ENCODE assay signal across 8 mouse cellular contexts in genomic region chr11:97777129-97777529, GRCm38 (mm10). TPM values are rescaled to one million over a fixed set of nuclear protein-coding genes. Genes with fewer than 3 reads are reported as not detected.
DNase-seq lines count a peak whose midpoint lies in the region; ATAC-seq and TF ChIP-seq lines count a peak whose summit lies in the region.

No protein-coding gene starts in this region.

- 42% methylated on average over 2 of the region's 2 CpGs for WGBS in embryonic facial prominence, embryonic 15.5 days
- WGBS in liver, postnatal 0 days (ENCODE audit: insufficient replicate concordance): 49% methylated on average over 2 of the region's 2 CpGs

- H3K9me3 ChIP-seq in MEL (replicated peaks; ENCODE audit: insufficient read depth, low read length): no peaks in the 10 kb centered on the region
- no peaks in the 10 kb centered on the region for H3K9me3 ChIP-seq in embryonic facial prominence, embryonic 15.5 days (replicated peaks)
- no peaks in the 10 kb centered on the region for H3K9me3 ChIP-seq in liver, postnatal 0 days (ENCODE audit: low read length)

- TF ChIP-seq POLR2A in MEL (IDR thresholded peaks at IDR 0.05; ENCODE audit: control insufficient read depth in 1 of 2, insufficient read depth in 1 of 2, low read depth in 1 of 2, low read length in 2 of 2, poor library complexity in 1 of 2): peak in 1 of 2 experiments; percentile 60; a peak in 2 of 4 replicates

- no peaks in the 10 kb centered on the region for H3K27me3 ChIP-seq in MEL (ENCODE audit: control insufficient read depth in 1 of 2, insufficient read depth in 2 of 2, low read length in 2 of 2)
- no peaks in the 10 kb centered on the region for H3K27me3 ChIP-seq in embryonic facial prominence, embryonic 15.5 days
- no peaks in the 10 kb centered on the region for H3K27me3 ChIP-seq in liver, postnatal 0 days (ENCODE audit: insufficient read depth, low read length)

- no peak for TF ChIP-seq EP300 in MEL (IDR thresholded peaks at IDR 0.05; ENCODE audit: low read depth in 1 of 2, low read length in 2 of 2)
- TF ChIP-seq EP300 in liver, postnatal 0 days (IDR thresholded peaks at IDR 0.05; ENCODE audit: low read depth): no peak

- peak overlapping the region; percentile 25; the same call in 1 of the 2 replicates for H3K27ac ChIP-seq in MEL (ENCODE audit: control insufficient read depth, low read depth, low read length)
- no peak overlapping the region for H3K27ac ChIP-seq in embryonic facial prominence, embryonic 15.5 days (replicated peaks)
- no peak overlapping the region for H3K27ac ChIP-seq in liver, postnatal 0 days (ENCODE audit: low read depth)

- no peak for TF ChIP-seq RAD21 in MEL (IDR thresholded peaks at IDR 0.05; ENCODE audit: low read depth, low read length)

- 0 out of 2 replicates have a peak, but pooled peaks have one; percentile 36 for ATAC-seq in embryonic facial prominence, embryonic 15.5 days (ENCODE audit: insufficient number of reproducible peaks, low FRiP score, low TSS enrichment, low read depth)
- ATAC-seq in liver, postnatal 0 days: no peak; the same call in 1 of the 2 replicates

- H3K4me1 ChIP-seq in MEL (ENCODE audit: control insufficient read depth in 1 of 2, insufficient read depth in 2 of 2, low read length in 2 of 2): peaks cover 0 to 10% of the 10 kb centered on the region in 2 experiments; a peak in 2 of 4 replicates
- peaks cover 16% of the 10 kb centered on the region for H3K4me1 ChIP-seq in embryonic facial prominence, embryonic 15.5 days
- peaks cover 10% of the 10 kb centered on the region for H3K4me1 ChIP-seq in liver, postnatal 0 days (ENCODE audit: insufficient read depth)

- 0 out of 2 replicates have a peak overlapping the region, but pooled peaks have one; percentile 3 for H3K9ac ChIP-seq in MEL (ENCODE audit: control insufficient read depth, low read depth, low read length, poor library complexity, severe bottlenecking)
- no peak overlapping the region for H3K9ac ChIP-seq in embryonic facial prominence, embryonic 15.5 days
- no peak overlapping the region for H3K9ac ChIP-seq in liver, postnatal 0 days (replicated peaks)

- peaks cover 31 to 32% of the 10 kb centered on the region in 2 experiments for H3K36me3 ChIP-seq in MEL (ENCODE audit: control insufficient read depth in 1 of 2, insufficient read depth in 2 of 2, low read length in 2 of 2)
- peaks cover 56% of the 10 kb centered on the region for H3K36me3 ChIP-seq in embryonic facial prominence, embryonic 15.5 days
- peaks cover 43% of the 10 kb centered on the region for H3K36me3 ChIP-seq in liver, postnatal 0 days (replicated peaks; ENCODE audit: insufficient read depth, low read length)

- H3K79me2 ChIP-seq in MEL (ENCODE audit: control insufficient read depth, insufficient read depth, low read length, poor library complexity): peaks cover 33% of the 10 kb centered on the region

- H3K4me3 ChIP-seq in MEL (ENCODE audit: control insufficient read depth in 1 of 2, insufficient read depth in 1 of 2, low read depth in 2 of 2, low read length in 2 of 2): no peak overlapping the region
- no peak overlapping the region for H3K4me3 ChIP-seq in embryonic facial prominence, embryonic 15.5 days (replicated peaks)
- H3K4me3 ChIP-seq in liver, postnatal 0 days (ENCODE audit: low read depth, low read length): no peak overlapping the region

- peak; percentile 43 for DNase-seq in kidney, adult 9 months
- no peak for DNase-seq in kidney, adult 18-20 months
- DNase-seq in MEL (ENCODE audit: low read depth, low spot score): peak; percentile 87
- DNase-seq in liver, postnatal 0 days: peak; percentile 40
- no peak for DNase-seq in cerebellum, adult 9-10 months
- DNase-seq in urinary bladder, postnatal 36 days (ENCODE audit: low spot score in 2 of 2): no peak
- no peak for DNase-seq in Muller cell, postnatal 12 days (ENCODE audit: inconsistent ontology term)

- H3K4me2 ChIP-seq in embryonic facial prominence, embryonic 15.5 days (replicated peaks): no peak overlapping the region
- H3K4me2 ChIP-seq in liver, postnatal 0 days (ENCODE audit: low read depth, low read length): no peak overlapping the region

- peak; percentile 38 to 56 (median 50); a peak in 5 of 6 replicates for TF ChIP-seq CTCF in MEL (IDR thresholded peaks at IDR 0.05 in 2 of 3, conservative IDR thresholded peaks at IDR 0.05 in 1 of 3; ENCODE audit: control insufficient read depth in 1 of 3, insufficient read depth in 1 of 3, low read depth in 2 of 3, low read length in 3 of 3, poor library complexity in 1 of 3, severe bottlenecking in 1 of 3)
- TF ChIP-seq CTCF in liver, postnatal 0 days (IDR thresholded peaks at IDR 0.05; ENCODE audit: low read depth): peak; percentile 53

TF ChIP-seq in MEL, 35 proteins besides CTCF, POLR2A, EP300 and RAD21:
- TF ChIP-seq MYB (IDR thresholded peaks at IDR 0.05; ENCODE audit: low read depth, low read length) (0 out of 2 replicates have a peak, but pooled peaks have one; percentile 11), ZKSCAN1 (IDR thresholded peaks at IDR 0.05; ENCODE audit: low read depth, low read length) (no peak), ZMIZ1 (IDR thresholded peaks at IDR 0.05; ENCODE audit: low read depth, low read length) (peak; percentile 58), USF2 (IDR thresholded peaks at IDR 0.05; ENCODE audit: borderline replicate concordance in 1 of 2, insufficient read depth in 1 of 2, low read depth in 1 of 2, low read length in 2 of 2) (0 out of 4 replicates have a peak, but pooled peaks of 1 of the 2 experiments have one; percentile 19), USF1 (IDR thresholded peaks at IDR 0.05; ENCODE audit: low read depth, low read length) (peak; percentile 83), ZNF384 (IDR thresholded peaks at IDR 0.05; ENCODE audit: low read depth, low read length) (0 out of 2 replicates have a peak, but pooled peaks have one; percentile 37), SMC3 (IDR thresholded peaks at IDR 0.05; ENCODE audit: low read depth, low read length) (0 out of 2 replicates have a peak, but pooled peaks have one; percentile 30), MAZ (IDR thresholded peaks at IDR 0.05; ENCODE audit: low read depth, low read length) (peak; percentile 40; the same call in 1 of the 2 replicates), ETS1 (IDR thresholded peaks at IDR 0.05; ENCODE audit: low read depth, low read length) (peak; percentile 26; the same call in 1 of the 2 replicates), SIN3A (IDR thresholded peaks at IDR 0.05; ENCODE audit: low read length) (peak; percentile 67), MYC (IDR thresholded peaks at IDR 0.05; ENCODE audit: low read depth, low read length) (peak; percentile 99), CHD1 (IDR thresholded peaks at IDR 0.05; ENCODE audit: low read depth, low read length) (0 out of 2 replicates have a peak, but pooled peaks have one; percentile 82), MAX (IDR thresholded peaks at IDR 0.05; ENCODE audit: low read length) (peak; percentile 93), JUND (IDR thresholded peaks at IDR 0.05; ENCODE audit: low read depth, low read length) (peak; percentile 50; the same call in 1 of the 2 replicates), MXI1 (IDR thresholded peaks at IDR 0.05; ENCODE audit: low read depth, low read length) (peak; percentile 95), TBP (IDR thresholded peaks at IDR 0.05; ENCODE audit: low read depth, low read length) (no peak), HCFC1 (IDR thresholded peaks at IDR 0.05; ENCODE audit: low read depth, low read length) (peak; percentile 52; the same call in 1 of the 2 replicates), ELF1 (IDR thresholded peaks at IDR 0.05; ENCODE audit: low read depth, low read length) (no peak), NELFE (IDR thresholded peaks at IDR 0.05; ENCODE audit: low read depth, low read length) (no peak)
TF ChIP-seq in MEL: peak in this region for 15.

RNA-seq across cellular contexts. Expression of gene 1700001P01Rik, which starts 1.4 kb away (rescaled TPM):
- total RNA-seq in MEL (2012; rRNA removed): 0.69 TPM in 2 replicates
- under 1 TPM in 1 of 2 experiments, not detected in 1; 0.43 TPM for polyA plus RNA-seq in MEL (2012; ENCODE audit: insufficient read depth in 1 of 2, insufficient read length in 2 of 2, low read depth in 1 of 2, low replicate concordance in 2 of 2, missing spikeins in 1 of 2)
- 0.95 TPM in 1 of 2 replicates, not detected in the other for polyA plus RNA-seq in embryonic facial prominence, embryonic 15.5 days (2015; fragmentation: Nextera tagmentation; extraction: Ambion mirVana)
- not detected in 2 replicates for polyA plus RNA-seq in liver, postnatal 0 days (2015; fragmentation: Nextera tagmentation; extraction: Ambion mirVana)

RNA-seq across cellular contexts. Expression of gene Rpl23, which starts 5.1 kb away (rescaled TPM):
- 1,922 and 2,072 TPM in 2 replicates for total RNA-seq in MEL (2012; rRNA removed)
- 100 to 1,000 TPM in 1 of 2 experiments, not detected in 1; 921 TPM for polyA plus RNA-seq in MEL (2012; ENCODE audit: insufficient read depth in 1 of 2, insufficient read length in 2 of 2, low read depth in 1 of 2, low replicate concordance in 2 of 2, missing spikeins in 1 of 2)
- 567 and 575 TPM in 2 replicates for polyA plus RNA-seq in embryonic facial prominence, embryonic 15.5 days (2015; fragmentation: Nextera tagmentation; extraction: Ambion mirVana)
- 409 and 433 TPM in 2 replicates for polyA plus RNA-seq in liver, postnatal 0 days (2015; fragmentation: Nextera tagmentation; extraction: Ambion mirVana)

RNA-seq across cellular contexts. Expression of gene Cwc25, which starts 10.8 kb away (rescaled TPM):
- total RNA-seq in MEL (2012; rRNA removed): 18.1 and 20.8 TPM in 2 replicates
- polyA plus RNA-seq in MEL (2012; ENCODE audit: insufficient read depth in 1 of 2, insufficient read length in 2 of 2, low read depth in 1 of 2, low replicate concordance in 2 of 2, missing spikeins in 1 of 2): 10 to 100 TPM in 1 of 2 experiments, not detected in 1; 16.7 TPM
- polyA plus RNA-seq in embryonic facial prominence, embryonic 15.5 days (2015; fragmentation: Nextera tagmentation; extraction: Ambion mirVana): 18.0 and 20.7 TPM in 2 replicates
- 5.5 and 5.8 TPM in 2 replicates for polyA plus RNA-seq in liver, postnatal 0 days (2015; fragmentation: Nextera tagmentation; extraction: Ambion mirVana)

RNA-seq across cellular contexts. Expression of gene Lasp1, which starts 21.7 kb away (rescaled TPM):
- 13.3 and 15.2 TPM in 2 replicates for total RNA-seq in MEL (2012; rRNA removed)
- polyA plus RNA-seq in MEL (2012; ENCODE audit: insufficient read depth in 1 of 2, insufficient read length in 2 of 2, low read depth in 1 of 2, low replicate concordance in 2 of 2, missing spikeins in 1 of 2): 10 to 100 TPM in 1 of 2 experiments, not detected in 1; 38.7 TPM
- 117 and 121 TPM in 2 replicates for polyA plus RNA-seq in embryonic facial prominence, embryonic 15.5 days (2015; fragmentation: Nextera tagmentation; extraction: Ambion mirVana)
- 30.0 and 32.2 TPM in 2 replicates for polyA plus RNA-seq in liver, postnatal 0 days (2015; fragmentation: Nextera tagmentation; extraction: Ambion mirVana)

RNA-seq across cellular contexts. Expression of gene Pip4k2b, which starts 32.6 kb away (rescaled TPM):
- 34.7 and 40.2 TPM in 2 replicates for total RNA-seq in MEL (2012; rRNA removed)
- 10 to 100 TPM; 43.4 to 57.3 TPM for polyA plus RNA-seq in MEL (2012; ENCODE audit: insufficient read depth in 1 of 2, insufficient read length in 2 of 2, low read depth in 1 of 2, low replicate concordance in 2 of 2, missing spikeins in 1 of 2)
- 1.7 and 2.0 TPM in 2 replicates for polyA plus RNA-seq in embryonic facial prominence, embryonic 15.5 days (2015; fragmentation: Nextera tagmentation; extraction: Ambion mirVana)
- polyA plus RNA-seq in liver, postnatal 0 days (2015; fragmentation: Nextera tagmentation; extraction: Ambion mirVana): 0.53 and 0.59 TPM in 2 replicates

Comparison
In these comparisons a context has a peak if more than half of its experiments do, and no peak if none do; other contexts are left out.
1. DNase-seq: peak in kidney, adult 9 months (single experiment), MEL (single experiment) and liver, postnatal 0 days (single experiment); none in kidney, adult 18-20 months (single experiment), cerebellum, adult 9-10 months (single experiment), urinary bladder, postnatal 36 days (0 of 2) and Muller cell, postnatal 12 days (single experiment).